Mouse (Mus musculus): ENCODE results near the gene 2010111I01Rik. TPM values are rescaled to one million over a fixed set of nuclear protein-coding genes. Genes with fewer than 3 reads are reported as not detected.

Gene 2010111I01Rik
- total and polyA plus RNA-seq, 3 experiments: 84.6 to 101 (median 91.0) TPM

DNA sequence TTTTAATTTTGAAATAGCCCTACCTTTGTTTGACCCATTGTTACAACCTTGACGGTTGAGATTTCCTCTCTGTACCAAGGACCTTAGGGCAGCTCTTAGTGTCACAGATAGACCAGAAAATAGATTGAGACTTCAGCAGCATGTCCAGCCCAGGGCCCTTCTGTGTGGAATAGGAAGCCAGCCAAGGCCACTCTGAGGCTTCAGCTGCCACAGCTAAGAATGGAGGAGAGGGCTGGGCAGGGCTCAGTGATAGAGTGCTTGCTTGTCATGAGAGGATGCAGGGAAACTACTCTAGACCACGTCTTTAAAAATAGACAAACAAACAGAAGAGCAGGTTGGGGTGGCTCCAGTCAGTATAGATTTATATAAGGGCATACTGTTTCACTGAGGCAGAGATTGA lies 234.9 kb downstream of the 2010111I01Rik start:
- H3K27me3 ChIP-seq (ENCODE audit: control insufficient read depth, insufficient read depth, low read length): no peaks in the 10 kb centered on the region
- no peaks in the 10 kb centered on the region for H3K79me2 ChIP-seq (replicated peaks; ENCODE audit: control insufficient read depth, insufficient read depth, low read length)
- 68% methylated on average over 2 of the region's 2 CpGs for WGBS
- no peaks in the 10 kb centered on the region for H3K36me3 ChIP-seq (ENCODE audit: control insufficient read depth, insufficient read depth, low read length)
- TF ChIP-seq CTCF (IDR thresholded peaks at IDR 0.05): no peak
- no peak for TF ChIP-seq POLR2A (IDR thresholded peaks at IDR 0.05; ENCODE audit: insufficient read depth, low read depth, low read length)
- TF ChIP-seq EP300 (IDR thresholded peaks at IDR 0.05; ENCODE audit: insufficient read depth, low read depth, low read length): no peak
- intact Hi-C loops (cut with DNase I): loop anchor here (10.0 kb wide), 1 partner anchor 275 kb away; no protein-coding TSS in a partner anchor
- DNase-seq: no peak
- H3K4me1 ChIP-seq (ENCODE audit: control insufficient read depth, insufficient read depth, low read length): no peaks in the 10 kb centered on the region
- no peak overlapping the region for H3K27ac ChIP-seq
- no peak overlapping the region for H3K4me3 ChIP-seq
- H3K9ac ChIP-seq (ENCODE audit: low read depth, low read length): no peak overlapping the region

DNA sequence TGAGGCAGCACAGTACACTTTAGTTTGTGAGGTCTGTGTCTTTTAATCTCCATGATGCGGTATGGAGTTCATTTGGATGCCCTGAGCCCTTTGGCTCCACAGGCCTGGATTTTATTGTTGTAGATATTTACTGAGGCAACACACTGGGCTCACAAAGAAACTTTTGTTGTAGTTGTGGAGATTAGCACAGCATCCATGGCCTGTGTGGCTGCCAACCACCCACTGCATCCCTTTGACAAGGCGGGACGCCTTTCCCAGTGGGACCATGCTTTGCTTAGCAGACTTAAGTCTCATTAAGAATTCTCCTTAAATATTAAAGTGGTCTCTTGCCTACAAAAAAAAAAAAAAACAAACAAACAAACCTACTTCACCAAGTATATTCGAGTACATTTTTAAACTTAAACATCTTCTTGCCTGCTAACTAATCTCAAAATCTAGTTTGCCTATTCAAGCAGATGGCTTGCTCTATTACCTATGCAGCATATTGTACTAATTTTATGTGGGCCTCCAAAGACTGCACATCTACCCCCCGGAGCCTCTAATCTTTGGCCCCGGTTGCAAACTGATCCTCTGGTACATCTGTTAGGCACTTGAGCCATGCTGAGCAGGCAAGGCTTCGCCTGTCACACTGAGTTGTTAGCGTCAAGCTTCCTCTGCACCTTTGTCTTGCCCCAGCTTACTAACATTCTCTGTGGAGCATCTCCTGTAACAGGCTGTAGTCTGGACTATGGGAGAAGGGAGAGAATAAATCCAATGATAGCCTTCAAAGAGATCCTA lies 239.0 kb downstream of the 2010111I01Rik start:
- Histone ChIP-seq H3K36me3 (ENCODE audit: control insufficient read depth, insufficient read depth, low read length) (no peaks in the 10 kb centered on the region), H3K79me2 (replicated peaks; ENCODE audit: control insufficient read depth, insufficient read depth, low read length) (no peaks in the 10 kb centered on the region), H3K27ac (no peak overlapping the region), H3K9ac (ENCODE audit: low read depth, low read length) (no peak overlapping the region), H3K4me3 (no peak overlapping the region), H3K4me1 (ENCODE audit: control insufficient read depth, insufficient read depth, low read length) (no peaks in the 10 kb centered on the region), H3K27me3 (ENCODE audit: control insufficient read depth, insufficient read depth, low read length) (no peaks in the 10 kb centered on the region)
- 83% methylated on average over 8 of the region's 8 CpGs for WGBS
- no peak for DNase-seq
- TF ChIP-seq EP300 (IDR thresholded peaks at IDR 0.05; ENCODE audit: insufficient read depth, low read depth, low read length) (no peak), POLR2A (IDR thresholded peaks at IDR 0.05; ENCODE audit: insufficient read depth, low read depth, low read length) (no peak), CTCF (IDR thresholded peaks at IDR 0.05) (no peak)
- intact Hi-C loops (cut with DNase I): no loop called here

DNA sequence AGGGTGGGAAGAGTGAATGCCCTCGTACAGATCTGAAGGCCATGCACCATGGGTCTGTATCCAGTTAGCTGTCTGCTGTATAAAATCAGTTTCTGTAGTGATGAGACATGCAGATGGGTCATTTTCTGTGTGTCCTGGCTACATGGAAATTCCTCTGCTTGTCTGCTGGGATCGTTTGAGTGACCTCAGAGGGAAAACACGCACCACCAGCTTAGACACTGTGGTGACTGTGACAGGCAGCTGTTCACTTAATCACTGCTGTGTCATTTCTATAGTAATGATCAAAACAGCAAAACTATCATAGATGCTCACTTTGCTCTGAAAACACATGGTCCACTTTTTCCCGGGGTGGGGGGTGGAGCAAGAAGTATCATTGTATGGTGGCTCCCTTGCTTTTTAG lies 241.1 kb downstream of the 2010111I01Rik start:
- H3K9ac ChIP-seq (ENCODE audit: low read depth, low read length): no peak overlapping the region
- no peaks in the 10 kb centered on the region for H3K27me3 ChIP-seq (ENCODE audit: control insufficient read depth, insufficient read depth, low read length)
- H3K4me1 ChIP-seq (ENCODE audit: control insufficient read depth, insufficient read depth, low read length): no peaks in the 10 kb centered on the region
- 73% methylated on average over 4 of the region's 4 CpGs for WGBS
- no peak overlapping the region for H3K4me3 ChIP-seq
- no peak overlapping the region for H3K27ac ChIP-seq
- intact Hi-C loops (cut with DNase I): no loop called here
- H3K79me2 ChIP-seq (replicated peaks; ENCODE audit: control insufficient read depth, insufficient read depth, low read length): no peaks in the 10 kb centered on the region
- no peak for DNase-seq
- no peaks in the 10 kb centered on the region for H3K36me3 ChIP-seq (ENCODE audit: control insufficient read depth, insufficient read depth, low read length)
- no peak for TF ChIP-seq POLR2A (IDR thresholded peaks at IDR 0.05; ENCODE audit: insufficient read depth, low read depth, low read length)
- TF ChIP-seq CTCF (IDR thresholded peaks at IDR 0.05): no peak
- no peak for TF ChIP-seq EP300 (IDR thresholded peaks at IDR 0.05; ENCODE audit: insufficient read depth, low read depth, low read length)

DNA sequence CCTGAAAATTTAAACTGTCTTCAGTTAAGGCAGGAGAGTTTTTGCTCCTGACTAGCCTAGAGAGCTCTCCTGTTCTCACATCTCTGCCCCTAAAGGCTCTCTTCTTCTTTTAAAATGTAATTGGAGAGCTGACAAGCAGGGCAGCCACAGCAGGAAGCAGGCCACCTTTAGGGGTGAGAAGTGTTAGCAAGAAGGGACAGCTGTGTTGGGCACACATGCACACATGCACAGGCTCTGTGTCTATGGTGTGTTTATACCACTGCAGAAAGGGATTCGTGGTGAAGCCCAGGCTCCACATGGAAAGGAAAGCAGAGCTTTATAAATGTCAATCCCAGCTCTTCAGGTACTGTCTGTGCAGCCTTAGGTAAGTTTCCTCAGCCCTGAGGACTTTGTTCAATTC lies 241.7 kb downstream of the 2010111I01Rik start:
- no peak overlapping the region for H3K4me3 ChIP-seq
- TF ChIP-seq CTCF (IDR thresholded peaks at IDR 0.05): no peak
- no peak for TF ChIP-seq POLR2A (IDR thresholded peaks at IDR 0.05; ENCODE audit: insufficient read depth, low read depth, low read length)
- no peak for TF ChIP-seq EP300 (IDR thresholded peaks at IDR 0.05; ENCODE audit: insufficient read depth, low read depth, low read length)
- no peak overlapping the region for H3K27ac ChIP-seq
- H3K27me3 ChIP-seq (ENCODE audit: control insufficient read depth, insufficient read depth, low read length): no peaks in the 10 kb centered on the region
- DNase-seq: no peak
- intact Hi-C loops (cut with DNase I): no loop called here
- H3K4me1 ChIP-seq (ENCODE audit: control insufficient read depth, insufficient read depth, low read length): no peaks in the 10 kb centered on the region
- H3K9ac ChIP-seq (ENCODE audit: low read depth, low read length): no peak overlapping the region
- no peaks in the 10 kb centered on the region for H3K79me2 ChIP-seq (replicated peaks; ENCODE audit: control insufficient read depth, insufficient read depth, low read length)
- 68% methylated on average over 1 of the region's 1 CpGs for WGBS
- no peaks in the 10 kb centered on the region for H3K36me3 ChIP-seq (ENCODE audit: control insufficient read depth, insufficient read depth, low read length)

DNA sequence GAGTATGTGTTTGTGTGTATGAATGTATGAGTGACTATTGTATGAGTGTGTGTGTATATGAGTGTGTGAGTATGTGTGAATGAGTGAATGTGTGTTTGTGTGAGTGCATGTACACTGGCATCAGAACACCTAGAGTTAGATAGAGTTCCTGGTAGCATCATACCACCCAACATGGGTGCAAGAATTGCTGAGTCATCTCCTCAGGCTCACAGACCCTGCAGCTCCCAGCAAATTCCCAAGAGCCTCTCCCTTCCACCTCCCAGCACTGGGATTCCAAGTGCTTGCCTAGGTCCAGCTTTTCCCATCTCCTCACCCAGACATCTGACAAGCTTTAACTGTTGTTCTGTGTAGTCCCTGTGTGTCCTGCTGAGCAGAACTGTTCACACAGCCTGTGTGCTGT lies 251.8 kb downstream of the 2010111I01Rik start:
- Histone ChIP-seq H3K4me3 (no peak overlapping the region), H3K27ac (no peak overlapping the region), H3K27me3 (ENCODE audit: control insufficient read depth, insufficient read depth, low read length) (no peaks in the 10 kb centered on the region), H3K79me2 (replicated peaks; ENCODE audit: control insufficient read depth, insufficient read depth, low read length) (no peaks in the 10 kb centered on the region), H3K36me3 (ENCODE audit: control insufficient read depth, insufficient read depth, low read length) (no peaks in the 10 kb centered on the region), H3K9ac (ENCODE audit: low read depth, low read length) (no peak overlapping the region), H3K4me1 (ENCODE audit: control insufficient read depth, insufficient read depth, low read length) (peaks cover 2% of the 10 kb centered on the region; the same call in 1 of the 2 replicates)
- no peak for DNase-seq
- intact Hi-C loops (cut with DNase I): no loop called here
- TF ChIP-seq POLR2A (IDR thresholded peaks at IDR 0.05; ENCODE audit: insufficient read depth, low read depth, low read length) (no peak), EP300 (IDR thresholded peaks at IDR 0.05; ENCODE audit: insufficient read depth, low read depth, low read length) (no peak), CTCF (IDR thresholded peaks at IDR 0.05) (no peak)

DNA sequence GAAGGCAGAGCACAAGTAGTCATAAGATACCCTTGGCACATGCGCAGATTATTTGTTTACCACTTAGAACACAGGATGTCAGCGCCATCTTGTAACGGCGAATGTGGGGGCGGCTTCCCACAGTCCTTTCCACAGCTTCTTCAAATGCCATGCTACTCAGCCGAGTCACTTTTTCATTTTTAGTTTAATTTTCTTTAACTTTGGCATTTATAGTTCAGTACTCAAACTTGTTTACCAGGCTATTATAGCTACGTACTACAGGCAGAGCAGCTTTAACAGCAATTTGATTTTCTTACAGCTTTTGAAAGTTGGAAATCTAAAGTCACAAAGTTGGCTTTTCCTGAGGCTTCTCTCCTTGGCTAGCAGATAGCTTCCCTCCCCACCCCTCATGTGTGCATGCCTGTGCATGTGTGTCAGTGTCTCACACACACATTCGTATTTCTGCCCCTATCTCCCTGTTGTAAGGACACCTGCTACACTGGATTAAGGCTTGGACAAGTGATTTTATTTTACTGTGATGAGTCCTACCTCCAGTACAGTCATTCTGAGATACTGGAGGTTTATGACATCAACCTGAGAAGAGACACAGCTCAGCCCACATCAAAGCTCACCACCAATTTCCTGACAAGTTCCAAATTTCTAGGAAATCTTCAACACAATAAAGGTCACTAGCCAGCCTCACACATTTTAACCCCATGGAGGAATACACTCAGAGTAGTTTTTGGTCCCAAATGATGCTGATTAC lies 258.5 kb downstream of the 2010111I01Rik start:
- TF ChIP-seq EP300 (IDR thresholded peaks at IDR 0.05; ENCODE audit: insufficient read depth, low read depth, low read length) (no peak), POLR2A (IDR thresholded peaks at IDR 0.05; ENCODE audit: insufficient read depth, low read depth, low read length) (no peak), CTCF (IDR thresholded peaks at IDR 0.05) (no peak)
- intact Hi-C loops (cut with DNase I): no loop called here
- no peaks in the 10 kb centered on the region for H3K79me2 ChIP-seq (replicated peaks; ENCODE audit: control insufficient read depth, insufficient read depth, low read length)
- no peak overlapping the region for H3K9ac ChIP-seq (ENCODE audit: low read depth, low read length)
- no peaks in the 10 kb centered on the region for H3K36me3 ChIP-seq (ENCODE audit: control insufficient read depth, insufficient read depth, low read length)
- 93% methylated on average over 8 of the region's 8 CpGs for WGBS
- DNase-seq: no peak
- no peaks in the 10 kb centered on the region for H3K4me1 ChIP-seq (ENCODE audit: control insufficient read depth, insufficient read depth, low read length)
- H3K27me3 ChIP-seq (ENCODE audit: control insufficient read depth, insufficient read depth, low read length): no peaks in the 10 kb centered on the region
- H3K27ac ChIP-seq: no peak overlapping the region
- H3K4me3 ChIP-seq: no peak overlapping the region

Data from heart, adult 2 months (tissue).